Mouse (Mus musculus) heart, adult 2 months (tissue): ENCODE measurements around the gene Dhfr. TPM values are rescaled to one million over a fixed set of nuclear protein-coding genes. Genes with fewer than 3 reads are reported as not detected.

Experiments
- DNase-seq, 2 experiments: peaks; one replicate each; pipeline ENCODE4 v3.0.0; 2021
- H3K27ac ChIP-seq: fragments of 200-600 bp; 2 replicates; pipeline ENCODE4 v1.8.1; 2022
- H3K27me3 ChIP-seq: fragments of 200-500 bp; 2 replicates; pipeline ENCODE4 v1.6.1; 2012; ENCODE audit warnings: mild to moderate bottlenecking, low read length, inconsistent platforms, mixed read lengths; ENCODE audit not compliant: control insufficient read depth, insufficient read depth
- H3K36me3 ChIP-seq: fragments of 200-500 bp; 2 replicates; pipeline ENCODE4 v1.6.1; 2012; ENCODE audit warnings: low read length, inconsistent platforms; ENCODE audit not compliant: control insufficient read depth, insufficient read depth
- H3K4me1 ChIP-seq: fragments of 200-500 bp; 2 replicates; pipeline ENCODE4 v1.6.1; 2011; ENCODE audit warnings: low read length; ENCODE audit not compliant: control insufficient read depth, insufficient read depth
- H3K4me3 ChIP-seq: fragments of 200-600 bp; 2 replicates; pipeline ENCODE4 v1.8.1; 2022
- H3K79me2 ChIP-seq: fragments of 200-500 bp; replicated peaks from 2 replicates; pipeline ENCODE4 v1.6.1; 2012; ENCODE audit warnings: mild to moderate bottlenecking, inconsistent platforms, low read length, moderate library complexity, mixed read lengths; ENCODE audit not compliant: control insufficient read depth, insufficient read depth
- H3K9ac ChIP-seq: fragments of 200-500 bp; 2 replicates; pipeline ENCODE4 v1.6.1; 2012; ENCODE audit warnings: low read depth, mild to moderate bottlenecking, control low read depth, inconsistent platforms, low read length, mixed read lengths
- CTCF ChIP-seq: fragments of 200-600 bp; IDR thresholded peaks from 2 replicates; pipeline ENCODE4 v1.8.1; 2022; ENCODE audit warnings: antibody characterized with exemption, mild to moderate bottlenecking, moderate library complexity
- EP300 ChIP-seq: fragments of 200-500 bp; IDR thresholded peaks from 2 replicates; pipeline ENCODE4 v1.6.1; 2011; ENCODE audit warnings: low read depth, low read length, control low read depth; ENCODE audit not compliant: insufficient read depth
- POLR2A ChIP-seq: fragments of 200-500 bp; IDR thresholded peaks from 2 replicates; pipeline ENCODE4 v1.6.1; 2011; ENCODE audit warnings: mild to moderate bottlenecking, low read depth, low read length, control low read depth; ENCODE audit not compliant: insufficient read depth
- WGBS: fragments of 180-500 bp; shearing (Covaris S2); methylation state at CpG from one replicate; pipeline ENCODE4 v1.1.7; 2018; 5-methylcytosine and 5-hydroxymethylcytosine counted together
- intact Hi-C: fragments of 180-260 bp; cut with DNase I; formaldehyde crosslinking; loops from one replicate; pipeline ENCODE4 v1.15.1; 2025
- polyA plus RNA-seq: library from polyadenylated mRNA; depleted of rRNA; stranded (reverse); fragments of >200 nt; gene quantifications from 2 replicates; pipeline ENCODE4 v1.2.3, GENCODE M21; 2012
- total RNA-seq, 2 experiments: library from RNA; stranded (reverse); gene quantifications; 2 replicates each; pipeline ENCODE4 v1.2.3; 2021

Gene Dhfr
- total and polyA plus RNA-seq, 3 experiments, result 0.39 to 0.84 (median 0.78) TPM

GRCm38 (mm10) chr13:92346338-92346737, 8.2 kb upstream of the Dhfr start:
- Histone ChIP-seq H3K36me3 (no peaks in the 10 kb centered on the region; the same call in 1 of the 2 replicates), H3K4me1 (no peaks in the 10 kb centered on the region), H3K79me2 (no peaks in the 10 kb centered on the region), H3K9ac (no peak overlapping the region), H3K4me3 (no peak overlapping the region), H3K27ac (no peak overlapping the region), H3K27me3 (no peaks in the 10 kb centered on the region)
- DNase-seq, result no peak
- WGBS, result 82% methylated on average over 5 of the region's 5 CpGs
- TF ChIP-seq POLR2A, result no peak
- TF ChIP-seq CTCF, result no peak
- TF ChIP-seq EP300, result no peak
- intact Hi-C loops, result no loop called here

- no peak overlapping the region for H3K27ac ChIP-seq
- intact Hi-C loops, result no loop called here
- no peak overlapping the region for H3K9ac ChIP-seq
- no peak overlapping the region for H3K4me3 ChIP-seq
- TF ChIP-seq CTCF (no peak), POLR2A (no peak), EP300 (no peak)
- H3K27me3 ChIP-seq, result no peaks in the 10 kb centered on the region
- H3K36me3 ChIP-seq, result no peaks in the 10 kb centered on the region; the same call in 1 of the 2 replicates
- WGBS, result 69% methylated on average over 6 of the region's 6 CpGs
- no peak for DNase-seq
- peaks cover 4% of the 10 kb centered on the region for H3K4me1 ChIP-seq
- no peaks in the 10 kb centered on the region for H3K79me2 ChIP-seq
These were observed 3.4 kb upstream of the Dhfr start for GRCm38 (mm10) chr13:92351100-92351499.

- H3K4me3 ChIP-seq, result peak overlapping the region; percentile 87
- peaks cover 4% of the 10 kb centered on the region for H3K4me1 ChIP-seq
- H3K27me3 ChIP-seq, result no peaks in the 10 kb centered on the region
- WGBS, result 3% methylated on average over 4 of the region's 4 CpGs
- no peaks in the 10 kb centered on the region for H3K79me2 ChIP-seq
- H3K9ac ChIP-seq, result peak overlapping the region; percentile 50; the same call in 1 of the 2 replicates
- no peaks in the 10 kb centered on the region for H3K36me3 ChIP-seq
- intact Hi-C loops, result loop anchor here (2.0 kb wide), 1 partner anchor 129 kb away; no protein-coding TSS in a partner anchor
- peak overlapping the region; percentile 60 for H3K27ac ChIP-seq
- DNase-seq, result no peak
- TF ChIP-seq CTCF, result no peak
- no peak for TF ChIP-seq EP300
- TF ChIP-seq POLR2A, result no peak
These were observed 570 bp upstream of the Dhfr start for GRCm38 (mm10) chr13:92353956-92354355.

GRCm38 (mm10) chr13:92355272-92355643, 732 bp downstream of the Dhfr start:
- peak overlapping the region; percentile 64 for H3K9ac ChIP-seq
- H3K4me1 ChIP-seq, result peaks cover 4% of the 10 kb centered on the region
- no peaks in the 10 kb centered on the region for H3K79me2 ChIP-seq
- 1% methylated on average over 24 of the region's 24 CpGs for WGBS
- DNase-seq, result no peak
- peak overlapping the region; percentile 58 for H3K27ac ChIP-seq
- intact Hi-C loops, result loop anchor here (2.0 to 5.0 kb wide), 2 partner anchors 128 to 387 kb away; no protein-coding TSS in a partner anchor
- no peak for TF ChIP-seq POLR2A
- TF ChIP-seq CTCF, result no peak
- TF ChIP-seq EP300, result no peak
- H3K36me3 ChIP-seq, result no peaks in the 10 kb centered on the region
- peak overlapping the region; percentile 87 for H3K4me3 ChIP-seq
- no peaks in the 10 kb centered on the region for H3K27me3 ChIP-seq

GRCm38 (mm10) chr13:92356376-92356775, 1.9 kb downstream of the Dhfr start:
- Histone ChIP-seq H3K9ac (no peak overlapping the region), H3K27me3 (no peaks in the 10 kb centered on the region), H3K4me3 (no peak overlapping the region), H3K27ac (no peak overlapping the region), H3K79me2 (no peaks in the 10 kb centered on the region), H3K36me3 (no peaks in the 10 kb centered on the region), H3K4me1 (peaks cover 4% of the 10 kb centered on the region)
- intact Hi-C loops, result loop anchor here (5.0 kb wide), 1 partner anchor 386 kb away; no protein-coding TSS in a partner anchor
- DNase-seq, result no peak
- no peak for TF ChIP-seq CTCF
- TF ChIP-seq POLR2A, result no peak
- TF ChIP-seq EP300, result no peak
- WGBS, result 89% methylated on average over 7 of the region's 7 CpGs

GRCm38 (mm10) chr13:92357644-92358043, 3.1 kb downstream of the Dhfr start:
- WGBS, result 36% methylated on average over 2 of the region's 2 CpGs
- intact Hi-C loops, result loop anchor here (5.0 kb wide), 1 partner anchor 385 kb away; no protein-coding TSS in a partner anchor
- Histone ChIP-seq H3K36me3 (no peaks in the 10 kb centered on the region), H3K4me1 (peaks cover 4% of the 10 kb centered on the region), H3K79me2 (no peaks in the 10 kb centered on the region), H3K4me3 (no peak overlapping the region), H3K27me3 (no peaks in the 10 kb centered on the region), H3K27ac (no peak overlapping the region), H3K9ac (no peak overlapping the region)
- no peak for DNase-seq
- TF ChIP-seq POLR2A (no peak), CTCF (peak; percentile 53)
